Mouse (Mus musculus) kidney, postnatal 0 days (tissue): ENCODE results near the gene Evx2. TPM values are rescaled to one million over a fixed set of nuclear protein-coding genes. Genes with fewer than 3 reads are reported as not detected.

Experiments used
- ATAC-seq: fragments of 200-750 bp; cut with Nextera tagmentation; replicated peaks from 2 replicates; pipeline ENCODE4 v1.8.0; 2017; ENCODE audit warnings: low read depth, moderate number of reproducible peaks, moderate TSS enrichment, moderate library complexity; ENCODE audit not compliant: low FRiP score
- DNase-seq: peaks from one replicate; pipeline ENCODE4 v3.0.0-alpha.2; 2016; ENCODE audit warnings: low spot score
- H3K27ac ChIP-seq: fragments of 300-500 bp; sonication (generic); 2 replicates; pipeline ENCODE4 v1.5.1; 2014; ENCODE audit warnings: mild to moderate bottlenecking
- H3K27me3 ChIP-seq: fragments of 300-500 bp; sonication (generic); 2 replicates; pipeline ENCODE4 v1.6.1; 2014; ENCODE audit warnings: low read length, mixed read lengths; ENCODE audit not compliant: insufficient read depth
- H3K36me3 ChIP-seq: fragments of 300-500 bp; sonication (generic); 2 replicates; pipeline ENCODE4 v1.6.1; 2014; ENCODE audit warnings: low read length, mixed read lengths; ENCODE audit not compliant: insufficient read depth
- H3K4me1 ChIP-seq: fragments of 300-500 bp; sonication (generic); replicated peaks from 2 replicates; pipeline ENCODE4 v1.6.1; 2014; ENCODE audit warnings: antibody characterized with exemption, low read length, mixed read lengths; ENCODE audit not compliant: insufficient read depth
- H3K4me2 ChIP-seq: fragments of 300-500 bp; sonication (generic); 2 replicates; pipeline ENCODE4 v1.6.1; 2014; ENCODE audit warnings: mild to moderate bottlenecking, low read length, moderate library complexity, mixed read lengths
- H3K4me3 ChIP-seq: fragments of 300-500 bp; sonication (generic); replicated peaks from 2 replicates; pipeline ENCODE4 v1.5.1; 2014; ENCODE audit warnings: low read depth, low read length
- H3K9ac ChIP-seq: fragments of 300-500 bp; sonication (generic); 2 replicates; pipeline ENCODE4 v1.6.1; 2014; ENCODE audit warnings: low read depth, low read length
- H3K9me3 ChIP-seq: fragments of 300-500 bp; sonication (generic); replicated peaks from 2 replicates; pipeline ENCODE4 v1.6.1; 2016; ENCODE audit warnings: low read length, inconsistent platforms, mixed read lengths
- CTCF ChIP-seq: IDR thresholded peaks from 2 replicates; pipeline ENCODE4 v1.5.1; 2016; ENCODE audit warnings: antibody characterized with exemption, low read depth, mild to moderate bottlenecking, moderate library complexity
- WGBS: fragments of 180-500 bp; shearing (Covaris S2); extraction: QIAGEN DNeasy Blood & Tissue Kit; methylation state at CpG from one replicate; pipeline ENCODE4 v1.1.7; 2014; 5-methylcytosine and 5-hydroxymethylcytosine counted together
- polyA plus RNA-seq: library from polyadenylated mRNA; unstranded; fragments of >200 nt; fragmentation: Nextera tagmentation; extraction: Ambion mirVana; gene quantifications from 2 replicates; pipeline ENCODE4 v1.2.1, GENCODE M21; 2015

Gene Evx2
- polyA plus RNA-seq, 1 experiment from 2014 or later, result 0.08 TPM

GRCm38 (mm10) chr2:74687698-74688555 is 28.6 kb upstream of the Evx2 start:
- Histone ChIP-seq H3K4me1 (peaks cover 5% of the 10 kb centered on the region; the same call in 1 of the 2 replicates), H3K9ac (peak overlapping the region; percentile 86), H3K4me3 (peak overlapping the region; percentile 82), H3K27ac (peak overlapping the region; percentile 94), H3K36me3 (0 out of 2 replicates have a peak, but pooled peaks cover 9% of the 10 kb centered on the region), H3K27me3 (no peaks in the 10 kb centered on the region), H3K9me3 (no peaks in the 10 kb centered on the region), H3K4me2 (peak overlapping the region; percentile 90)
- TF ChIP-seq CTCF, result no peak
- 5% methylated on average over 31 of the region's 31 CpGs for WGBS
- DNase-seq (no peak), ATAC-seq (no peak)

GRCm38 (mm10) chr2:74686988-74687697 is 27.8 kb upstream of the Evx2 start:
- Histone ChIP-seq H3K27me3 (no peaks in the 10 kb centered on the region), H3K4me2 (peak overlapping the region; percentile 90), H3K27ac (peak overlapping the region; percentile 94), H3K4me3 (peak overlapping the region; percentile 82), H3K36me3 (0 out of 2 replicates have a peak, but pooled peaks cover 5% of the 10 kb centered on the region), H3K9ac (peak overlapping the region; percentile 86), H3K9me3 (no peaks in the 10 kb centered on the region), H3K4me1 (0 out of 2 replicates have a peak, but pooled peaks cover 1% of the 10 kb centered on the region)
- TF ChIP-seq CTCF, result no peak
- DNase-seq (no peak), ATAC-seq (no peak)
- 2% methylated on average over 27 of the region's 27 CpGs for WGBS

GRCm38 (mm10) chr2:74686301-74686987 is 27.1 kb upstream of the Evx2 start:
- no peaks in the 10 kb centered on the region for H3K4me1 ChIP-seq
- H3K27ac ChIP-seq, result peak overlapping the region; percentile 94
- DNase-seq (peak; percentile 97), ATAC-seq (no peak)
- H3K9ac ChIP-seq, result peak overlapping the region; percentile 86
- peak; percentile 85 for TF ChIP-seq CTCF
- 4% methylated on average over 17 of the region's 17 CpGs for WGBS
- H3K27me3 ChIP-seq, result no peaks in the 10 kb centered on the region
- 0 out of 2 replicates have a peak, but pooled peaks cover 5% of the 10 kb centered on the region for H3K36me3 ChIP-seq
- peak overlapping the region; percentile 90 for H3K4me2 ChIP-seq
- peak overlapping the region; percentile 82 for H3K4me3 ChIP-seq
- no peaks in the 10 kb centered on the region for H3K9me3 ChIP-seq

- no peak for TF ChIP-seq CTCF
- no peak for DNase-seq
- peak overlapping the region; percentile 76 for H3K4me2 ChIP-seq
- peak overlapping the region; percentile 96; the same call in 1 of the 2 replicates for H3K27ac ChIP-seq
- H3K9ac ChIP-seq, result peak overlapping the region; percentile 98
- no peaks in the 10 kb centered on the region for H3K9me3 ChIP-seq
- H3K27me3 ChIP-seq, result peaks cover 5% of the 10 kb centered on the region; the same call in 1 of the 2 replicates
- H3K4me3 ChIP-seq, result peak overlapping the region; percentile 82
- ATAC-seq, result no peak
- 21% methylated on average over 4 of the region's 4 CpGs for WGBS
- no peaks in the 10 kb centered on the region; the same call in 1 of the 2 replicates for H3K4me1 ChIP-seq
- H3K36me3 ChIP-seq, result 0 out of 2 replicates have a peak, but pooled peaks cover 5% of the 10 kb centered on the region
Observed at GRCm38 (mm10) chr2:74685059-74685603, 25.8 kb upstream of the Evx2 start.

- Histone ChIP-seq H3K27ac (peak overlapping the region; percentile 96), H3K4me3 (peak overlapping the region; percentile 82), H3K4me2 (peak overlapping the region; percentile 76), H3K9me3 (no peaks in the 10 kb centered on the region), H3K36me3 (0 out of 2 replicates have a peak, but pooled peaks cover 5% of the 10 kb centered on the region), H3K4me1 (no peaks in the 10 kb centered on the region; the same call in 1 of the 2 replicates), H3K9ac (peak overlapping the region; percentile 98), H3K27me3 (peaks cover 5% of the 10 kb centered on the region; the same call in 1 of the 2 replicates)
- WGBS, result 8% methylated on average over 12 of the region's 12 CpGs
- DNase-seq (no peak), ATAC-seq (no peak)
- no peak for TF ChIP-seq CTCF
Observed at GRCm38 (mm10) chr2:74684106-74684505, 24.7 kb upstream of the Evx2 start.
